Mouse (Mus musculus): ENCODE measurements around the gene Zfp319. TPM values are rescaled to one million over a fixed set of nuclear protein-coding genes. Genes with fewer than 3 reads are reported as not detected.

Zfp319 gene
- polyA plus RNA-seq, 1 experiment from 2014 or later, result 2.2 TPM

DNA sequence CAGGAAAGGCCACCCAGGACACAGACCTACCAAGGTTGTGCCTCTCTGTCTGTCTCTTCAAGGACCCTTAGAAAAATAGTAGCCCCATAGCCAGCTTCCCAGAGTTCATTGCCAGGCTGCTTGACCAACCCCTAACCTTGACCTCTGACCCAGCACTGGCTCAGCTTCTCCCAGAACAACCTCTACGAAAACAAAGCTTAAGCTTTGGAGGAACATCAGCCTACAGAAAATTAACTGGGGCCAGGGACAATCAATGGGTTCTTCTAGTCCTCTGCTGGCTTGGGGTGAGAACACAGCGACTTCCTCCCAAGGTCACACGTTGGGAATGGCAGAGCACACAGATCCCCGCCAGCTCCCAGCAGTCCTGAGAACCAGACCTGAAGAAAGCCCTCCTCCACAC, 26.2 kb downstream of the Zfp319 start:
- Histone ChIP-seq H3K27ac (ENCODE audit: low read depth, low read length) (no peak overlapping the region), H3K4me2 (replicated peaks; ENCODE audit: low read depth) (no peak overlapping the region), H3K9ac (ENCODE audit: low read depth, low read length) (no peak overlapping the region), H3K36me3 (ENCODE audit: control insufficient read depth, insufficient read depth) (no peaks in the 10 kb centered on the region), H3K9me3 (ENCODE audit: control insufficient read depth) (no peaks in the 10 kb centered on the region), H3K27me3 (replicated peaks; ENCODE audit: control insufficient read depth, insufficient read depth, low read length) (no peaks in the 10 kb centered on the region), H3K4me1 (replicated peaks; ENCODE audit: control insufficient read depth, insufficient read depth, low read length) (no peaks in the 10 kb centered on the region), H3K4me3 (ENCODE audit: low read depth, low read length) (no peak overlapping the region)
- no peak for ATAC-seq
- TF ChIP-seq CTCF (IDR thresholded peaks at IDR 0.05; ENCODE audit: low read depth), result no peak
- WGBS, result 57% methylated on average over 4 of the region's 4 CpGs

DNA sequence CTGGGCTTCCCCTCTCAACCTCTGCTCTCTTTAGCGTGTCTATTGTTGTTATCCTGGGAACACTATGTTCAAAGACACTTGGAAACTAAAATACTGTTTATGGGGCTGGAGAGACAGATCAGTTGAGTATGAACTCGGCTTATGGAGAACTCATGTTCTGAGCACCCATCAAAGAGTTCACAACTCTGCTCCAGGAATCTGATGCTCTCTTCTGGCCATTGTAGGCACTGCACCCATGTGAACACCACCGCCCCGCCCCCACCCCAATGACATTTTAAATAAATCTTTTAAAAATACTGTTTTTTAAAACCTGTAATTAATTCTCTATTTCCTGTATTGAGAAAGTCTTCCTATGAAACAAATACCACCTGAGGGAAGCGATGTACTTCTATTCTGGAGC, 29.3 kb downstream of the Zfp319 start:
- H3K27me3 ChIP-seq (replicated peaks; ENCODE audit: control insufficient read depth, insufficient read depth, low read length), result no peaks in the 10 kb centered on the region
- TF ChIP-seq CTCF (IDR thresholded peaks at IDR 0.05; ENCODE audit: low read depth), result peak; percentile 80
- H3K4me1 ChIP-seq (replicated peaks; ENCODE audit: control insufficient read depth, insufficient read depth, low read length), result no peaks in the 10 kb centered on the region
- H3K36me3 ChIP-seq (ENCODE audit: control insufficient read depth, insufficient read depth), result no peaks in the 10 kb centered on the region
- H3K4me2 ChIP-seq (replicated peaks; ENCODE audit: low read depth), result no peak overlapping the region
- no peaks in the 10 kb centered on the region for H3K9me3 ChIP-seq (ENCODE audit: control insufficient read depth)
- WGBS, result 24% methylated on average over 5 of the region's 5 CpGs
- H3K27ac ChIP-seq (ENCODE audit: low read depth, low read length), result no peak overlapping the region
- ATAC-seq, result no peak
- no peak overlapping the region for H3K9ac ChIP-seq (ENCODE audit: low read depth, low read length)
- no peak overlapping the region for H3K4me3 ChIP-seq (ENCODE audit: low read depth, low read length)

DNA sequence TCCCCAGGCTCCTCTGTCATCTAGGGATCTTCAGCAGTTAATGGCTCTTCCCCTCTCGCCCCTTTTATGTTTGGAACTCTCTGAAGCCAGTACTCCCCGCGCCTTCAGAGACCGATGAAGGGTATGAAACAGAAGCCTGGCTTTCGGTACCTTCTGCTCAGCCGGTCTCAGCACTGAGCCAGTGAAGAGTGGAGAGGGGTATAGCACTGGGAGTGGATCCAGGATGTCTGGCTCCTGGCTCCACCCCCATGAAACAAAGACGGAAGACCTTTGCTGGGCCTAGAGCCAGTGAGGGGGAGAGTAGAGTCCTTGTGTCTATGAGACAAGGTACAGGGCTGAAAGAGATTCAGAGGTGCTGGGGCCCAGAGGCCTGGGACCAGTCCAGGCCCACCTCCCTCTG, 37.9 kb downstream of the Zfp319 start:
- 69% methylated on average over 7 of the region's 7 CpGs for WGBS
- Histone ChIP-seq H3K27ac (ENCODE audit: low read depth, low read length) (no peak overlapping the region), H3K27me3 (replicated peaks; ENCODE audit: control insufficient read depth, insufficient read depth, low read length) (no peaks in the 10 kb centered on the region), H3K36me3 (ENCODE audit: control insufficient read depth, insufficient read depth) (no peaks in the 10 kb centered on the region), H3K4me3 (ENCODE audit: low read depth, low read length) (0 out of 2 replicates have a peak overlapping the region, but pooled peaks have one; percentile 9), H3K9ac (ENCODE audit: low read depth, low read length) (no peak overlapping the region; the same call in 1 of the 2 replicates), H3K4me2 (replicated peaks; ENCODE audit: low read depth) (peak overlapping the region; percentile 37; the same call in 1 of the 2 replicates), H3K4me1 (replicated peaks; ENCODE audit: control insufficient read depth, insufficient read depth, low read length) (no peaks in the 10 kb centered on the region), H3K9me3 (ENCODE audit: control insufficient read depth) (no peaks in the 10 kb centered on the region)
- no peak for ATAC-seq
- no peak for TF ChIP-seq CTCF (IDR thresholded peaks at IDR 0.05; ENCODE audit: low read depth)

DNA sequence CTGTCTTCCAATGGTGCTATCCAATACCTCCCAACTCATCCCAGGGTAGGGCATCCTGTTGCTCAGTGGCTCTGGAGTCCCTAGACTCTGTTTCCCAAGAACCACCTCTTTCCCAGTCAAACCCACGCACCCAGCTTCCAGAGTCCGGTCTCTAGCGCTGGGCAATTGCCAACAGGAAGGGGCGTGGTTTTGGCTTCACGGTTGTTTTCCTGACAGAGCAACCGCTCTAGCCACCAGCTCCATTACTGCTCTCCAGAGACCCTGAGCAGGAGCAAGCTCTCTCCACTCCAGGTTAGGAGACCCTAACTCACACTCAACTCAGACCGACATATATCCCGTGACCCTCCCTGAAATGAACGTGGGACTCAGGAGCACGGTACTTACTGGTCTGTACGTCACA, 38.6 kb downstream of the Zfp319 start:
- 0 out of 2 replicates have a peak overlapping the region, but pooled peaks have one; percentile 9 for H3K4me3 ChIP-seq (ENCODE audit: low read depth, low read length)
- peak overlapping the region; percentile 37 for H3K4me2 ChIP-seq (replicated peaks; ENCODE audit: low read depth)
- peak; percentile 25; the same call in 1 of the 2 replicates for ATAC-seq
- no peaks in the 10 kb centered on the region for H3K9me3 ChIP-seq (ENCODE audit: control insufficient read depth)
- H3K9ac ChIP-seq (ENCODE audit: low read depth, low read length), result no peak overlapping the region
- WGBS, result 61% methylated on average over 11 of the region's 11 CpGs
- H3K36me3 ChIP-seq (ENCODE audit: control insufficient read depth, insufficient read depth), result no peaks in the 10 kb centered on the region
- no peak overlapping the region for H3K27ac ChIP-seq (ENCODE audit: low read depth, low read length)
- H3K4me1 ChIP-seq (replicated peaks; ENCODE audit: control insufficient read depth, insufficient read depth, low read length), result no peaks in the 10 kb centered on the region
- H3K27me3 ChIP-seq (replicated peaks; ENCODE audit: control insufficient read depth, insufficient read depth, low read length), result no peaks in the 10 kb centered on the region
- TF ChIP-seq CTCF (IDR thresholded peaks at IDR 0.05; ENCODE audit: low read depth), result no peak

DNA sequence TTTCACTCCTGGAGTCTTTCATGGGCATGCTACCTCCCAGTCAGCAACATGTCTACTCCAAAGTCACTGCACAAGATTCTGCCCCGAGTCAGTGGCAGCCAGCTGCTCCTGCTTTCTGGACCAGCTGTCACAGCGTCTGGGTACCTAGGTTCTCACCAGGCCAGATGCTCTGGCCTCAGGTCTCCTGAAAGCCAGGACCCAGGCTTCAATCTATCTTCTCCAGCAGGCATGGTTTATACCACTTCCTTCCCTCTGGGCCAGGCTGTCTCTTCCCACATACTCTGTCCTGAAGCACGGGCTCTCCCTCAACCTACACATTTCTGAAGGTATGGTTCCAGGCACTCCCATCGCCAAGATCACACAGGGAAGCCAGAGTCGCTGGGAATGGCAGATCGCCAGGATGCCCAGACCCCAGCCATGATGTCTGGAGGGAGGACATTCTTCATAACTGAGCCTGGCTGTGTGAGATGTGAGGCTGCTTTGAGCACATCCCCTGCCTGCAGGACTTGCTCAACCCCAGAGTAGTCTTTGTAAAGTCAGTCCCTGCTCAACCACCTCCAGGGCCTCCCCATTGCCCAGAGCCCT, 42.6 kb downstream of the Zfp319 start:
- Histone ChIP-seq H3K9me3 (ENCODE audit: control insufficient read depth) (no peaks in the 10 kb centered on the region), H3K36me3 (ENCODE audit: control insufficient read depth, insufficient read depth) (no peaks in the 10 kb centered on the region), H3K4me1 (replicated peaks; ENCODE audit: control insufficient read depth, insufficient read depth, low read length) (no peaks in the 10 kb centered on the region), H3K4me2 (replicated peaks; ENCODE audit: low read depth) (no peak overlapping the region), H3K27ac (ENCODE audit: low read depth, low read length) (no peak overlapping the region), H3K27me3 (replicated peaks; ENCODE audit: control insufficient read depth, insufficient read depth, low read length) (no peaks in the 10 kb centered on the region), H3K4me3 (ENCODE audit: low read depth, low read length) (no peak overlapping the region), H3K9ac (ENCODE audit: low read depth, low read length) (no peak overlapping the region)
- no peak for TF ChIP-seq CTCF (IDR thresholded peaks at IDR 0.05; ENCODE audit: low read depth)
- no peak for ATAC-seq
- 60% methylated on average over 6 of the region's 6 CpGs for WGBS

DNA sequence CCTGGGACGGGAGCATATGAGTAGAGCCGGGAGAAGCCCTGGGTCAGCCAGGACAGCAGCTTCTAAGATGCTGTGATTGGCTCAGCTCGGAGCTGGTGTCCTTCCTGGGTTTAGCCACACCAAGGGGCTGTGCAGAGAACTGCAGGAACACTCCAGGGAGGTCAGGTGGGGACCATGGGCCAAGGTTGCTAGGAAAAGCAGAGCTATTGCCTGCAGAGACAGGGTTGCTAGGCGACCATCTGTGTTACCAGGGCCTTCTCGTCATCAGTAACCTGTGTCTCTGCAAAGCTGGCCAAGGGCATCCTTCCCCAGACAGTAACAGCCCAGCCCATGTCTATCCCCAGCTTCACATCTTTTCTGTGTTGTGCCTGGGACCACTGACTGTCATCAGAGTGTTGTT, 50.3 kb downstream of the Zfp319 start:
- 51% methylated on average over 5 of the region's 5 CpGs for WGBS
- Histone ChIP-seq H3K27ac (ENCODE audit: low read depth, low read length) (no peak overlapping the region), H3K4me1 (replicated peaks; ENCODE audit: control insufficient read depth, insufficient read depth, low read length) (no peaks in the 10 kb centered on the region), H3K9ac (ENCODE audit: low read depth, low read length) (no peak overlapping the region), H3K27me3 (replicated peaks; ENCODE audit: control insufficient read depth, insufficient read depth, low read length) (no peaks in the 10 kb centered on the region), H3K4me3 (ENCODE audit: low read depth, low read length) (no peak overlapping the region), H3K9me3 (ENCODE audit: control insufficient read depth) (no peaks in the 10 kb centered on the region), H3K4me2 (replicated peaks; ENCODE audit: low read depth) (no peak overlapping the region), H3K36me3 (ENCODE audit: control insufficient read depth, insufficient read depth) (no peaks in the 10 kb centered on the region)
- no peak for ATAC-seq
- TF ChIP-seq CTCF (IDR thresholded peaks at IDR 0.05; ENCODE audit: low read depth), result no peak

Other genes with a start within 250 kb of the Zfp319 start
- 20.9 and 21.1 TPM in 2 replicates for gene Kifc3, start 129.1 kb downstream of the Zfp319 start, polyA plus RNA-seq (2015; fragmentation: Nextera tagmentation; extraction: Ambion mirVana)
- gene Cngb1, start 25.4 kb downstream of the Zfp319 start, polyA plus RNA-seq (2015; fragmentation: Nextera tagmentation; extraction: Ambion mirVana), result 0.63 and 0.94 TPM in 2 replicates
- 0.46 TPM in 1 of 2 replicates, not detected in the other for gene Tepp, start 21.4 kb downstream of the Zfp319 start, polyA plus RNA-seq (2015; fragmentation: Nextera tagmentation; extraction: Ambion mirVana)
- gene Usb1, start 334 bp upstream of the Zfp319 start, polyA plus RNA-seq (2015; fragmentation: Nextera tagmentation; extraction: Ambion mirVana), result 22.3 and 25.6 TPM in 2 replicates
- gene Mmp15, start 20.3 kb upstream of the Zfp319 start, polyA plus RNA-seq (2015; fragmentation: Nextera tagmentation; extraction: Ambion mirVana), result 9.9 and 11.9 TPM in 2 replicates
- 61.5 and 62.2 TPM in 2 replicates for gene Cfap20, start 102.9 kb upstream of the Zfp319 start, polyA plus RNA-seq (2015; fragmentation: Nextera tagmentation; extraction: Ambion mirVana)
- 6.7 and 7.2 TPM in 2 replicates for gene Csnk2a2, start 158.1 kb upstream of the Zfp319 start, polyA plus RNA-seq (2015; fragmentation: Nextera tagmentation; extraction: Ambion mirVana)
- 0.14 and 0.20 TPM in 2 replicates for gene Ccdc113, start 202.1 kb upstream of the Zfp319 start, polyA plus RNA-seq (2015; fragmentation: Nextera tagmentation; extraction: Ambion mirVana)
- not detected in 2 replicates for gene Prss54, start 244.4 kb upstream of the Zfp319 start, polyA plus RNA-seq (2015; fragmentation: Nextera tagmentation; extraction: Ambion mirVana)